Mouse (Mus musculus) MEL (cell line): ENCODE measurements around the gene Cobl. TPM values are rescaled to one million over a fixed set of nuclear protein-coding genes. Genes with fewer than 3 reads are reported as not detected.

Experiments used
- DNase-seq: peaks from one replicate; pipeline ENCODE4 v3.0.0; 2011; ENCODE audit warnings: low read depth, low spot score
- H3K27ac ChIP-seq: 2 replicates; pipeline ENCODE4 v1.5.1; 2012; ENCODE audit warnings: low read depth, mild to moderate bottlenecking, control low read depth, low read length, moderate library complexity; ENCODE audit not compliant: control insufficient read depth
- H3K27me3 ChIP-seq, 2 experiments: fragments of 150-350 bp in 1 of 2; sonication (generic) in 1 of 2; 2 replicates each; pipeline ENCODE4 v1.6.1; 2012; ENCODE audit warnings: low read length in 2 of 2, mild to moderate bottlenecking in 2 of 2, improper control_type of control experiment in 1 of 2, moderate library complexity in 1 of 2; ENCODE audit not compliant: insufficient read depth in 2 of 2, control insufficient read depth in 1 of 2
- H3K36me3 ChIP-seq, 2 experiments: 2 replicates each; pipeline ENCODE4 v1.6.1; 2012 to 2014; ENCODE audit warnings: low read length in 2 of 2, improper control_type of control experiment in 1 of 2, inconsistent platforms in 1 of 2, mild to moderate bottlenecking in 1 of 2; ENCODE audit not compliant: insufficient read depth in 2 of 2, control insufficient read depth in 1 of 2
- H3K4me1 ChIP-seq, 2 experiments: fragments of 150-350 bp in 1 of 2; sonication (generic) in 1 of 2; 2 replicates each; pipeline ENCODE4 v1.6.1; 2012; ENCODE audit warnings: low read length in 2 of 2, improper control_type of control experiment in 1 of 2, mild to moderate bottlenecking in 1 of 2; ENCODE audit not compliant: insufficient read depth in 2 of 2, control insufficient read depth in 1 of 2
- H3K4me3 ChIP-seq, 2 experiments: fragments of 150-350 bp in 1 of 2; sonication (generic) in 1 of 2; 2 replicates each; pipeline ENCODE4 v1.5.1; 2012; ENCODE audit warnings: low read depth in 2 of 2, low read length in 2 of 2, mild to moderate bottlenecking in 2 of 2, moderate library complexity in 2 of 2, control low read depth in 1 of 2, improper control_type of control experiment in 1 of 2; ENCODE audit not compliant: control insufficient read depth in 1 of 2, insufficient read depth in 1 of 2
- H3K79me2 ChIP-seq: 2 replicates; pipeline ENCODE4 v1.6.1; 2012; ENCODE audit warnings: mild to moderate bottlenecking, low read length, moderate library complexity; ENCODE audit not compliant: control insufficient read depth, poor library complexity, insufficient read depth
- H3K9ac ChIP-seq: 2 replicates; pipeline ENCODE4 v1.6.1; 2012; ENCODE audit warnings: low read depth, mild to moderate bottlenecking, control low read depth, low read length, moderate library complexity; ENCODE audit not compliant: control insufficient read depth, poor library complexity, severe bottlenecking
- H3K9me3 ChIP-seq: fragments of 150-350 bp; sonication (generic); replicated peaks from 2 replicates; pipeline ENCODE4 v1.6.1; 2012; ENCODE audit warnings: mild to moderate bottlenecking, low read length, improper control_type of control experiment, moderate library complexity; ENCODE audit not compliant: insufficient read depth
- CHD1 ChIP-seq: IDR thresholded peaks from 2 replicates; pipeline ENCODE4 v1.6.1; 2012; ENCODE audit warnings: low read depth, mild to moderate bottlenecking, inconsistent platforms, low read length, improper control_type of control experiment
- CHD2 ChIP-seq: IDR thresholded peaks from 2 replicates; pipeline ENCODE4 v1.6.1; 2011; ENCODE audit warnings: low read length, improper control_type of control experiment
- CTCF ChIP-seq, 3 experiments: IDR thresholded peaks in 2 of 3; conservative IDR thresholded peaks in 1 of 3; 2 replicates each; pipeline ENCODE4 v1.5.1; 2011 to 2012; ENCODE audit warnings: low read length in 3 of 3, low read depth in 2 of 3, mild to moderate bottlenecking in 2 of 3, improper control_type of control experiment in 1 of 3, inconsistent platforms in 1 of 3, mixed read lengths in 1 of 3, moderate library complexity in 1 of 3; ENCODE audit not compliant: control insufficient read depth in 1 of 3, insufficient read depth in 1 of 3, poor library complexity in 1 of 3, severe bottlenecking in 1 of 3
- ETS1 ChIP-seq: IDR thresholded peaks from 2 replicates; pipeline ENCODE4 v1.6.1; 2012; ENCODE audit warnings: low read depth, mild to moderate bottlenecking, inconsistent platforms, low read length, improper control_type of control experiment, moderate library complexity
- GABPA ChIP-seq: IDR thresholded peaks from 2 replicates; pipeline ENCODE4 v1.6.1; 2012; ENCODE audit warnings: low read depth, mild to moderate bottlenecking, inconsistent platforms, low read length, improper control_type of control experiment, moderate library complexity
- HCFC1 ChIP-seq: IDR thresholded peaks from 2 replicates; pipeline ENCODE4 v1.6.1; 2012; ENCODE audit warnings: low read depth, mild to moderate bottlenecking, inconsistent platforms, low read length, improper control_type of control experiment, moderate library complexity
- JUND ChIP-seq: IDR thresholded peaks from 2 replicates; pipeline ENCODE4 v1.6.1; 2011; ENCODE audit warnings: low read depth, mild to moderate bottlenecking, improper control_type of control experiment, low read length
- KAT2A ChIP-seq: conservative IDR thresholded peaks from 2 replicates; pipeline ENCODE4 v1.6.1; 2012; ENCODE audit warnings: low read depth, low read length, improper control_type of control experiment, inconsistent platforms
- MAFK ChIP-seq: IDR thresholded peaks from 2 replicates; pipeline ENCODE4 v1.6.1; 2011; ENCODE audit warnings: low read depth, mild to moderate bottlenecking, low read length, improper control_type of control experiment, borderline replicate concordance
- MAX ChIP-seq: IDR thresholded peaks from 2 replicates; pipeline ENCODE4 v1.6.1; 2011; ENCODE audit warnings: low read length, improper control_type of control experiment
- MAZ ChIP-seq: IDR thresholded peaks from 2 replicates; pipeline ENCODE4 v1.6.1; 2012; ENCODE audit warnings: low read depth, mild to moderate bottlenecking, inconsistent platforms, low read length, improper control_type of control experiment
- MEF2A ChIP-seq: IDR thresholded peaks from 2 replicates; pipeline ENCODE4 v1.6.1; 2014; ENCODE audit warnings: low read depth, mild to moderate bottlenecking, inconsistent platforms, low read length, improper control_type of control experiment; ENCODE audit not compliant: poor library complexity, insufficient replicate concordance, severe bottlenecking; ENCODE audit errors: extremely low read depth
- MYB ChIP-seq: IDR thresholded peaks from 2 replicates; pipeline ENCODE4 v1.6.1; 2011; ENCODE audit warnings: mild to moderate bottlenecking, low read depth, low read length, improper control_type of control experiment
- NELFE ChIP-seq: IDR thresholded peaks from 2 replicates; pipeline ENCODE4 v1.6.1; 2011; ENCODE audit warnings: low read depth, low read length, improper control_type of control experiment
- SMC3 ChIP-seq: IDR thresholded peaks from 2 replicates; pipeline ENCODE4 v1.6.1; 2011; ENCODE audit warnings: low read depth, low read length, improper control_type of control experiment
- TAL1 ChIP-seq: IDR thresholded peaks from 2 replicates; pipeline ENCODE4 v1.6.1; 2012; ENCODE audit warnings: mild to moderate bottlenecking, inconsistent platforms, low read length, moderate library complexity, mixed read lengths
- TBP ChIP-seq: IDR thresholded peaks from 2 replicates; pipeline ENCODE4 v1.8.0; 2011; ENCODE audit warnings: low read depth, low read length, improper control_type of control experiment
- TCF12 ChIP-seq: IDR thresholded peaks from 2 replicates; pipeline ENCODE4 v1.6.1; 2014; ENCODE audit warnings: low read depth, mild to moderate bottlenecking, inconsistent platforms, low read length, improper control_type of control experiment, moderate library complexity
- USF2 ChIP-seq, 2 experiments: IDR thresholded peaks; 2 replicates each; pipeline ENCODE4 v1.6.1; 2011 to 2012; ENCODE audit warnings: improper control_type of control experiment in 2 of 2, low read length in 2 of 2, borderline replicate concordance in 1 of 2, inconsistent platforms in 1 of 2, low read depth in 1 of 2, mild to moderate bottlenecking in 1 of 2; ENCODE audit not compliant: insufficient read depth in 1 of 2
- ZMIZ1 ChIP-seq: IDR thresholded peaks from 2 replicates; pipeline ENCODE4 v1.6.1; 2012; ENCODE audit warnings: low read depth, mild to moderate bottlenecking, inconsistent platforms, low read length, improper control_type of control experiment, moderate library complexity
- ZNF384 ChIP-seq: IDR thresholded peaks from 2 replicates; pipeline ENCODE4 v1.6.1; 2012; ENCODE audit warnings: low read depth, mild to moderate bottlenecking, inconsistent platforms, low read length, improper control_type of control experiment
- polyA plus RNA-seq, 2 experiments: library from polyadenylated mRNA; stranded (reverse) in 1 of 2; unstranded in 1 of 2; fragments of >175 nt in 1 of 2; fragments of >200 nt in 1 of 2; gene quantifications; 2 replicates each; pipeline versions ENCODE4 v1.2.1 to v1.2.4; 2012; ENCODE audit warnings: low replicate concordance in 2 of 2, low read depth in 1 of 2; ENCODE audit not compliant: insufficient read length in 2 of 2, insufficient read depth in 1 of 2, missing spikeins in 1 of 2
- total RNA-seq: library from RNA; depleted of rRNA; stranded (reverse); fragments of 300-350 nt; gene quantifications from 2 replicates; pipeline ENCODE4 v1.2.3, GENCODE M21; 2012

The Cobl gene
- total and polyA plus RNA-seq, 3 experiments = not detected

DNA sequence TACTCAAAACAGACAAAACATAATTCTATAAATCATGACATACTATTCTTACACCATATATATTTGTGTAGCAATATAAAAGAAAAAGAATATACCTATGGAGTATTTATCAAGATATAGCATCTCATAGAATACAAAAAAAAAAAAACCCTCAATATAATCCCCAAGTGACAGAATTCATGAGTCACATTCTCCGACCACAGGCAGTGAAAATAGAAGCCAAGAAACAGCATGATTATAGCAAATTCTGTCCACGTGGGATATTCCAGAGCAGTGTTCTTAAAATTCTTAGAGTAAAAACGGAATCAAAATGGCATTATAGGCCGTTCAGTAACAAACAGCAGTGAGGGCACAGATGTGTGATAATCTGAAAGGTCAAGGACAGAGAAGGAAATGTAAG, 271.4 kb downstream of the Cobl start:
- no peak for DNase-seq
- Histone ChIP-seq H3K4me1 (no peaks in the 10 kb centered on the region), H3K27me3 (no peaks in the 10 kb centered on the region), H3K27ac (no peak overlapping the region), H3K9ac (no peak overlapping the region), H3K36me3 (no peaks in the 10 kb centered on the region), H3K4me3 (no peak overlapping the region), H3K9me3 (no peaks in the 10 kb centered on the region), H3K79me2 (no peaks in the 10 kb centered on the region)
- no peak for TF ChIP-seq ZNF384
- TF ChIP-seq NELFE = no peak
- no peak for TF ChIP-seq CTCF (IDR thresholded peaks at IDR 0.05 in 2 of 3, conservative IDR thresholded peaks at IDR 0.05 in 1 of 3; ENCODE audit: control insufficient read depth in 1 of 3, insufficient read depth in 1 of 3, low read depth in 2 of 3, low read length in 3 of 3, poor library complexity in 1 of 3, severe bottlenecking in 1 of 3)
- no peak for TF ChIP-seq JUND
- no peak for TF ChIP-seq CHD1
- no peak for TF ChIP-seq MEF2A
- no peak for TF ChIP-seq MAX
- TF ChIP-seq ETS1 = no peak
- no peak for TF ChIP-seq MAZ
- TF ChIP-seq MAFK = no peak
- no peak for TF ChIP-seq ZMIZ1
- TF ChIP-seq SMC3 = no peak
- TF ChIP-seq GABPA = no peak

DNA sequence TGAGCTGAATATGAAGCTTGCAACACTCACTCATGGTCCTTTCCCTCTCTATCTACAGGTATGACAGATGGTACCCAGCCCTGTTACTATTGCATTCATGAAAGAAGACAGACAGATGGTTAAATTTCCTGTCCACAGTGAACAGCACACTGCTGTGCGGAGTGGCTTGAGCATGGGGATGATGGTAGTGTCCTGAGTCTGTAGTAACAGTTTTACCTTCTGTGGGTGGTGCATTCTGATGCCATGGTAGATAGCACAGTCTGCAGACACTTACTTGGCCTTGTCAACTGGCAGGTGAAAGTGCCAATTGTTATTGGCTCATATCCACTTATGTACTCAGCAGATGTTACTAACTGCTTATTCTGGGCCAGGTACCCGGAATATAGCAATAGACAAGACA, 273.4 kb downstream of the Cobl start:
- Histone ChIP-seq H3K36me3 (no peaks in the 10 kb centered on the region), H3K27ac (no peak overlapping the region), H3K4me1 (no peaks in the 10 kb centered on the region), H3K79me2 (no peaks in the 10 kb centered on the region), H3K27me3 (no peaks in the 10 kb centered on the region), H3K9ac (no peak overlapping the region), H3K9me3 (no peaks in the 10 kb centered on the region), H3K4me3 (no peak overlapping the region)
- TF ChIP-seq CHD2 (no peak), TBP (no peak), MAX (no peak), TAL1 (no peak), USF2 (IDR thresholded peaks at IDR 0.05; ENCODE audit: borderline replicate concordance in 1 of 2, insufficient read depth in 1 of 2, low read depth in 1 of 2, low read length in 2 of 2) (no peak), MYB (no peak), KAT2A (no peak), CTCF (IDR thresholded peaks at IDR 0.05 in 2 of 3, conservative IDR thresholded peaks at IDR 0.05 in 1 of 3; ENCODE audit: control insufficient read depth in 1 of 3, insufficient read depth in 1 of 3, low read depth in 2 of 3, low read length in 3 of 3, poor library complexity in 1 of 3, severe bottlenecking in 1 of 3) (no peak), CHD1 (no peak), HCFC1 (no peak), TCF12 (no peak)
- no peak for DNase-seq
